Mouse (Mus musculus) brain, adult 2 months (tissue): ENCODE data around the gene Gm3636.
A peak's percentile ranks its signal among the peaks of the same experiment; 100 is the strongest.
"Not testable (repeated sequence)": the region's sequence is repeated elsewhere in the genome, so short reads cannot be mapped to it uniquely, and the experiment has no call there.

ENCODE experiments used
- DNase-seq: peaks from one replicate; pipeline ENCODE4 v3.0.0; 2011; ENCODE audit warnings: low read depth, low spot score

The Gm3636 gene

DNA sequence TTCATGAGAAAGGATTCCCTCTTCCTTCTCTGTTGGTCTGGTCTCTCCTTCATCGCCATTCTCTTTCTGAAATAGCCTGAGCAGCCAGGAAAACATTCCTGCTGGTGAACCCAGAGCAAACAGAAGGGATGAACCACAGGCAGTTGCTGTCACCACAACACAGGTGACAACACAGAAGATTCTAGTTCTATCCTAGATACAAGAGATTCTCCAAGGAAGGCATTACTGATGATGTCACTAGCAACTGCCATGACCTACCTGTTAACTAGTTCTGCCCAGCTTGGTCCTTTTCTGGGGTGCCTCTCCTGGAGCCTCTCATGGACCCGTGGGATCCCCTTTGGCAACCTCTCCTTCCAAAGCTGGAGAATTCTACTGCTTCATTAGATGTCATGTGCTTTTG lies at the start of gene Gm3636:
Gene Gm3636 (minus strand): TSS at position 101 of the 400 bp plus-strand sequence.
- DNase-seq: not testable (repeated sequence)

DNA sequence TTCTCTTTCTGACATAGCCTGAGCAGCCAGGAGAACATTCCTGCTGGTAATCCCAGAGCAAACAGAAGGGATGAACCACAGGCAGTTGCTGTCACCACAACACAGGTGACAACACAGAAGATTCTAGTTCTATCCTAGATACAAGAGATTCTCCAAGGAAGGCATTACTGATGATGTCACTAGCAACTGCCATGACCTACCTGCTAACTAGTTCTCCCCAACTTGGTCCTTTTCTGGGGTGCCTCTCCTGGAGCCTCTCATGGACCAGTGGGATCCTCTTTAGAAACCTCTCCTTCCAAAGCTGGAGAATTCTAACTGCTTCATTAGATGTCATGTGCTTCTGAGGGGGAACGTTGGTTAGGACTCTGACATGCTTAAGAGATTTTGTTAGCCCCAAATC lies 32.2 kb upstream of the Gm3636 start, which contains the start of gene Gm8362:
Gene Gm8362 (minus strand): TSS at position 101 of the 400 bp plus-strand sequence.
- not testable (repeated sequence) for DNase-seq

DNA sequence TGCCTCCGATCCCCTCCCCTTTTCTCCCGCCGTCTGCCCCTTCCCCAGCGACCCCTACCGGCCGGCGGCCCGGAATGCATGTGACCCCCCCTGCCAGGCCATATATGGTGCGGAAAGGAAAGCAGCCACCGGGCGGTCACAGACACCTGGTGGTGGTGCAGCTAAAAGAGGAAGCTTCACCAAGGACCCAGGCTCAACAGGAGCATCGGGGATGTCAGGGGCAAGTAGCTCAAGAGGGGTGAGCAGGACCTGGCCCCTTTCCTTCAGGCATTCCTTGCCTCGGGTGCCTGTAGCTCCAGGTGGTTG lies 15.1 kb upstream of the Gm3636 start:
- DNase-seq: not testable (repeated sequence)

DNA sequence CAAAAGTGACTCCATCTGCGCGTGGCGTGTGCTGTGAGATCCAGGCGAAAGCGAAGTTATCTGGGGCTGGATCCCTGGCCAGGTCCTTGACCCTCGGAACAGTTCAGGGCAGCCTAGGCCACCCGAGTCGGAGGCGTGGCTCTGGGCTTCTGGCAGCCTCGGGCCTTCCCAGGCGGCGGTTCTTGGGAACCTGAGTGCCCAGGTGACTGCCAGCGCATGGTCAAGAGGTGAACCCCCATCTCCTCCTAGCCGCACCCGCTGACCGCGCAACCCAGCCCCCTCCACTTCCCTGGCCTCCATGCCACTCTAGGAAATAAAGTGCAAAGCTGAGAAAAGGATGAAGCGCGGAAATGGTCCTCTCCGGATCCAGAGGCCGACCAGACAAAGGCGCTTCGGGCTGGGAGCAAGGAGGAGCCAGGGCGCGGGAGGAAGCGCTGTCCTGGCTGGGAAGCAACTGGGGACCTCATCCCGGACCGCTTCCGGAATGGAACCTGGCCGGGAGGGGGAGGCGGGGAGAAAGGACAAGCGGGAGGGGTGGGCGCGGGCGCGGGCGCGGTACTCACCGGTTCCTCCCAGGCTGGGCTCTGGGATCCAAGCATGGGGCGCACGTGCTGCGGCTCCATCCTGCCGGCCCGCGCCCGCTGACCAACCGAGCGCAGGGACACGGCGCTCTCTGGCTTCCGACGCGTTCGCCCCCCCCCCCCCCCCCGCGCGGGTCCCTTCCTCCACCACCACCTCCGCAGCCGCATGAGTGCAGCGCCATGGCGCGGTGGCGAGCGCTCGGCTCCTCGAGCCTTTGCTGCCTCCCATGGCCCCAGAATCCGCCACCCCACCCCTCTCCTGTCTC lies 14.5 kb upstream of the Gm3636 start:
- DNase-seq: peak; percentile 6

DNA sequence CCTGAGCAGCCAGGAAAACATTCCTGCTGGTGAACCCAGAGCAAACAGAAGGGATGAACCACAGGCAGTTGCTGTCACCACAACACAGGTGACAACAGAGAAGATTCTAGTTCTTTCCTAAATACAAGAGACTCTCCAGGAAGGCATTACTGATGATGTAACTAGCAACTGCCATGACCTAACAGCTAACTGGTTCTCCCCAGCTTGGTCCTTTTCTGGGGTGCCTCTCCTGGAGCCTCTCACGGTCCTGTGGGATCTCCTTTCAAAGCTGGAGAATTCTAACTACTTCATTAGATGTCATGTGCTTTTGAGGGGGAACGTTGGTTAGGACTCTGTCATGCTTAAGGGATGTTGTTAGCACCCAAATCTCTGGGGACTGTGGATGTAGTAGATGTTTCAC lies 22.0 kb downstream of the Gm3636 start, which contains the start of gene Gm8050:
Gene Gm8050 (minus strand): TSS at position 101 of the 400 bp plus-strand sequence.
- not testable (repeated sequence) for DNase-seq
